Mouse (Mus musculus): ENCODE results near the gene Mospd3.
"Not testable (repeated sequence)": the region's sequence is repeated elsewhere in the genome, so short reads cannot be mapped to it uniquely, and the experiment has no call there.

The Mospd3 gene

GRCm38 (mm10) chr5:137623937-137624530 lies 23.2 kb upstream of the Mospd3 start:
- in situ Hi-C loops (cut with MboI; ENCODE audit: unreplicated experiment in 2 of 2): no loop called here

- in situ Hi-C loops (cut with MboI; ENCODE audit: unreplicated experiment in 2 of 2): no loop called here
These were observed 14.5 kb upstream of the Mospd3 start for GRCm38 (mm10) chr5:137615347-137615746.

GRCm38 (mm10) chr5:137614921-137615320 lies 14.1 kb upstream of the Mospd3 start:
- in situ Hi-C loops (cut with MboI; ENCODE audit: unreplicated experiment in 2 of 2): not testable (repeated sequence)

GRCm38 (mm10) chr5:137613550-137613949 lies 12.7 kb upstream of the Mospd3 start, which contains the start of gene Pcolce:
TSS of gene Pcolce (minus strand) at chr5:137613784.
- in situ Hi-C loops (cut with MboI; ENCODE audit: unreplicated experiment in 2 of 2): no loop called here

- in situ Hi-C loops (cut with MboI; ENCODE audit: unreplicated experiment in 2 of 2): no loop called here
These were observed 12.2 kb upstream of the Mospd3 start for GRCm38 (mm10) chr5:137613076-137613475.

GRCm38 (mm10) chr5:137611245-137611602 lies 10.4 kb upstream of the Mospd3 start:
- in situ Hi-C loops (cut with MboI; ENCODE audit: unreplicated experiment in 2 of 2): no loop called here

- in situ Hi-C loops (cut with MboI; ENCODE audit: unreplicated experiment in 2 of 2): no loop called here
These were observed 9.8 kb upstream of the Mospd3 start for GRCm38 (mm10) chr5:137610548-137611244.

GRCm38 (mm10) chr5:137610056-137610455 lies 9.2 kb upstream of the Mospd3 start:
- in situ Hi-C loops (cut with MboI; ENCODE audit: unreplicated experiment in 2 of 2): no loop called here

- in situ Hi-C loops (cut with MboI; ENCODE audit: unreplicated experiment in 2 of 2): no loop called here
These were observed 8.4 kb upstream of the Mospd3 start for GRCm38 (mm10) chr5:137609292-137609691.

- in situ Hi-C loops (cut with MboI; ENCODE audit: unreplicated experiment in 2 of 2): no loop called here
These were observed 7.9 kb upstream of the Mospd3 start for GRCm38 (mm10) chr5:137608654-137609190.

- in situ Hi-C loops (cut with MboI; ENCODE audit: unreplicated experiment in 2 of 2): no loop called here
These were observed 7.2 kb upstream of the Mospd3 start for GRCm38 (mm10) chr5:137607860-137608653.

GRCm38 (mm10) chr5:137601365-137601729 lies 489 bp upstream of the Mospd3 start:
- in situ Hi-C loops (cut with MboI; ENCODE audit: unreplicated experiment in 2 of 2): loop anchor here in 1 of 2 experiments (5.0 kb wide), 1 partner anchor 69 kb away; the partner anchor contains the start of genes Epo and Gnb2

- in situ Hi-C loops (cut with MboI; ENCODE audit: unreplicated experiment in 2 of 2): loop anchor here in 1 of 2 experiments (5.0 kb wide), 1 partner anchor 68 kb away; the partner anchor contains the start of genes Epo and Gnb2
These were observed 608 bp downstream of the Mospd3 start for GRCm38 (mm10) chr5:137600281-137600618.

GRCm38 (mm10) chr5:137599600-137599999 lies 1.3 kb downstream of the Mospd3 start:
- in situ Hi-C loops (cut with MboI; ENCODE audit: unreplicated experiment in 2 of 2): no loop called here

- in situ Hi-C loops (cut with MboI; ENCODE audit: unreplicated experiment in 2 of 2): no loop called here
These were observed 2.6 kb downstream of the Mospd3 start for GRCm38 (mm10) chr5:137598100-137598826.

GRCm38 (mm10) chr5:137597625-137598024 lies 3.2 kb downstream of the Mospd3 start:
- in situ Hi-C loops (cut with MboI; ENCODE audit: unreplicated experiment in 2 of 2): no loop called here

- in situ Hi-C loops (cut with MboI; ENCODE audit: unreplicated experiment in 2 of 2): no loop called here
These were observed 4.1 kb downstream of the Mospd3 start for GRCm38 (mm10) chr5:137596601-137597261.

GRCm38 (mm10) chr5:137595921-137596320 lies 4.9 kb downstream of the Mospd3 start:
- in situ Hi-C loops (cut with MboI; ENCODE audit: unreplicated experiment in 2 of 2): no loop called here

GRCm38 (mm10) chr5:137590507-137590906 lies 10.4 kb downstream of the Mospd3 start:
- in situ Hi-C loops (cut with MboI; ENCODE audit: unreplicated experiment in 2 of 2): loop anchor here in 1 of 2 experiments (5.0 kb wide), 1 partner anchor 62 kb away; no protein-coding TSS in a partner anchor

GRCm38 (mm10) chr5:137584976-137585375 lies 15.9 kb downstream of the Mospd3 start:
- in situ Hi-C loops (cut with MboI; ENCODE audit: unreplicated experiment in 2 of 2): loop anchor here in 1 of 2 experiments (5.0 kb wide), 1 partner anchor 67 kb away; no protein-coding TSS in a partner anchor
